Comparison of ENCODE assay signal across 9 mouse cellular contexts in genomic region chr1:151095344-151096050, GRCm38 (mm10).
DNase-seq lines count a peak whose midpoint lies in the region; ATAC-seq and TF ChIP-seq lines count a peak whose summit lies in the region.
"Had no signal": no experiment of that assay in that cellular context is flagged by ENCODE, and none has a peak within 500 bp of the region (broad histone marks: within the 10 kb centered on the region; RNA-seq: fewer than 3 reads in every experiment).

No protein-coding gene starts in this region.

- no peak for DNase-seq in midbrain, embryonic 10.5 days (ENCODE audit: low spot score)
- DNase-seq in midbrain, embryonic 14.5 days: no peak
- peak; percentile 10 for DNase-seq in forebrain, postnatal 0 days
- no peak for DNase-seq in liver, embryonic 11.5 days (ENCODE audit: low spot score)
- no peak for DNase-seq in gastrocnemius, postnatal 10 days
- DNase-seq in left cerebral cortex, adult 2 months (ENCODE audit: extremely low spot score in 1 of 2, low spot score in 2 of 2): no peak
- no peak for DNase-seq in kidney, postnatal 4 days
- DNase-seq: cerebellum, adult 11 months had no signal

- peaks cover 10% of the 10 kb centered on the region for H3K4me1 ChIP-seq in midbrain, embryonic 10.5 days
- H3K4me1 ChIP-seq in midbrain, embryonic 14.5 days (ENCODE audit: control insufficient read depth, insufficient read depth, low read length): peaks cover 9% of the 10 kb centered on the region
- H3K4me1 ChIP-seq in forebrain, postnatal 0 days (ENCODE audit: insufficient read depth): no peaks in the 10 kb centered on the region
- H3K4me1 ChIP-seq in liver, embryonic 11.5 days (replicated peaks; ENCODE audit: control insufficient read depth, insufficient read depth, low read length): peaks cover 19% of the 10 kb centered on the region
- no peaks in the 10 kb centered on the region for H3K4me1 ChIP-seq in small intestine, adult 2 months (ENCODE audit: control insufficient read depth, insufficient read depth, insufficient read length, low read length)

- no peaks in the 10 kb centered on the region for H3K36me3 ChIP-seq in midbrain, embryonic 10.5 days
- no peaks in the 10 kb centered on the region for H3K36me3 ChIP-seq in midbrain, embryonic 14.5 days (ENCODE audit: control insufficient read depth, insufficient read depth, low read length)
- H3K36me3 ChIP-seq in forebrain, postnatal 0 days (ENCODE audit: insufficient read depth): no peaks in the 10 kb centered on the region
- no peaks in the 10 kb centered on the region for H3K36me3 ChIP-seq in liver, embryonic 11.5 days (ENCODE audit: control insufficient read depth, insufficient read depth, low read length)
- no peaks in the 10 kb centered on the region for H3K36me3 ChIP-seq in small intestine, adult 2 months (ENCODE audit: control insufficient read depth, insufficient read depth, low read length)

- H3K9me3 ChIP-seq in midbrain, embryonic 10.5 days (replicated peaks): no peaks in the 10 kb centered on the region
- H3K9me3 ChIP-seq in midbrain, embryonic 14.5 days (ENCODE audit: control insufficient read depth, low read length): no peaks in the 10 kb centered on the region
- no peaks in the 10 kb centered on the region for H3K9me3 ChIP-seq in forebrain, postnatal 0 days (ENCODE audit: low read length)
- H3K9me3 ChIP-seq in liver, embryonic 11.5 days (ENCODE audit: control insufficient read depth, low read length): no peaks in the 10 kb centered on the region

- no peak for TF ChIP-seq POLR2A in small intestine, adult 2 months (IDR thresholded peaks at IDR 0.05; ENCODE audit: low read depth, low read length)

- no peak for TF ChIP-seq CTCF in forebrain, postnatal 0 days (IDR thresholded peaks at IDR 0.05; ENCODE audit: low read depth)
- no peak for TF ChIP-seq CTCF in small intestine, adult 2 months (IDR thresholded peaks at IDR 0.05; ENCODE audit: extremely low read depth, insufficient read length, insufficient replicate concordance, low read depth, low read length)
- TF ChIP-seq CTCF in left cerebral cortex, adult 2 months (IDR thresholded peaks at IDR 0.05): no peak

- WGBS in midbrain, embryonic 10.5 days: 78% methylated on average over 10 of the region's 10 CpGs
- 58% methylated on average over 10 of the region's 10 CpGs for WGBS in midbrain, embryonic 14.5 days
- 51% methylated on average over 10 of the region's 10 CpGs for WGBS in forebrain, postnatal 0 days
- WGBS in liver, embryonic 11.5 days: 51% methylated on average over 10 of the region's 10 CpGs
- 41% methylated on average over 10 of the region's 10 CpGs for WGBS in small intestine, adult 2 months

- H3K27me3 ChIP-seq in midbrain, embryonic 10.5 days (ENCODE audit: low read depth, poor library complexity, severe bottlenecking): no peaks in the 10 kb centered on the region
- no peaks in the 10 kb centered on the region for H3K27me3 ChIP-seq in midbrain, embryonic 14.5 days (ENCODE audit: control insufficient read depth, insufficient read depth, low read length)
- H3K27me3 ChIP-seq in forebrain, postnatal 0 days (ENCODE audit: insufficient read depth, low read length): no peaks in the 10 kb centered on the region
- no peaks in the 10 kb centered on the region for H3K27me3 ChIP-seq in liver, embryonic 11.5 days (replicated peaks; ENCODE audit: control insufficient read depth, insufficient read depth, low read length)
- H3K27me3 ChIP-seq in small intestine, adult 2 months (ENCODE audit: control insufficient read depth, insufficient read depth, low read length): no peaks in the 10 kb centered on the region

- H3K4me2 ChIP-seq in midbrain, embryonic 14.5 days (ENCODE audit: low read length): no peak overlapping the region
- 0 out of 2 replicates have a peak overlapping the region, but pooled peaks have one; percentile 13 for H3K4me2 ChIP-seq in forebrain, postnatal 0 days (ENCODE audit: low read depth)
- peak overlapping the region; percentile 64 for H3K4me2 ChIP-seq in liver, embryonic 11.5 days

- no peak for ATAC-seq in midbrain, embryonic 14.5 days (ENCODE audit: low FRiP score, low TSS enrichment)
- peak; percentile 68 for ATAC-seq in forebrain, postnatal 0 days
- ATAC-seq in liver, embryonic 11.5 days (replicated peaks; ENCODE audit: low FRiP score): peak; percentile 86

- H3K27ac ChIP-seq in midbrain, embryonic 10.5 days (replicated peaks): peak overlapping the region; percentile 64
- H3K27ac ChIP-seq in midbrain, embryonic 14.5 days (replicated peaks; ENCODE audit: low read depth, low read length): no peak overlapping the region
- no peak overlapping the region for H3K27ac ChIP-seq in forebrain, postnatal 0 days (ENCODE audit: low read depth, low read length)
- H3K27ac ChIP-seq in liver, embryonic 11.5 days (ENCODE audit: low read depth, low read length): peak overlapping the region; percentile 81
- H3K27ac ChIP-seq in small intestine, adult 2 months (ENCODE audit: insufficient read depth, low read depth, low read length): peak overlapping the region; percentile 37; the same call in 1 of the 2 replicates
- H3K27ac ChIP-seq in left cerebral cortex, adult 2 months: no peak overlapping the region

- no peak overlapping the region for H3K4me3 ChIP-seq in midbrain, embryonic 10.5 days
- H3K4me3 ChIP-seq in midbrain, embryonic 14.5 days (replicated peaks; ENCODE audit: low read depth, low read length): no peak overlapping the region
- H3K4me3 ChIP-seq in forebrain, postnatal 0 days (ENCODE audit: low read depth, low read length): no peak overlapping the region
- H3K4me3 ChIP-seq in liver, embryonic 11.5 days (ENCODE audit: low read depth, low read length): peak overlapping the region; percentile 21; the same call in 1 of the 2 replicates
- H3K4me3 ChIP-seq in small intestine, adult 2 months (ENCODE audit: low read depth, low read length): no peak overlapping the region
- no peak overlapping the region for H3K4me3 ChIP-seq in left cerebral cortex, adult 2 months

- H3K9ac ChIP-seq in midbrain, embryonic 14.5 days (replicated peaks; ENCODE audit: low read length): no peak overlapping the region
- H3K9ac ChIP-seq in forebrain, postnatal 0 days: no peak overlapping the region
- H3K9ac ChIP-seq in liver, embryonic 11.5 days (ENCODE audit: low read depth, low read length): peak overlapping the region; percentile 50; the same call in 1 of the 2 replicates

- intact Hi-C loops in left cerebral cortex, adult 2 months (cut with DNase I): no loop called here

Comparison
In these comparisons a context has a peak if more than half of its experiments do, and no peak if none do; other contexts are left out.
1. H3K27ac ChIP-seq: peak in midbrain, embryonic 10.5 days (single experiment), liver, embryonic 11.5 days (single experiment) and small intestine, adult 2 months (single experiment); none in midbrain, embryonic 14.5 days (single experiment), forebrain, postnatal 0 days (single experiment) and left cerebral cortex, adult 2 months (single experiment).